Comparison of ENCODE assay signal across 11 mouse cellular contexts in genomic region chr9:69681372-69682213, GRCm38 (mm10).
A peak's percentile ranks its signal among the peaks of the same experiment; 100 is the strongest.
DNase-seq lines count a peak whose midpoint lies in the region; ATAC-seq and TF ChIP-seq lines count a peak whose summit lies in the region.
"Had no signal": no experiment of that assay in that cellular context is flagged by ENCODE, and none has a peak within 500 bp of the region (broad histone marks: within the 10 kb centered on the region; RNA-seq: fewer than 3 reads in every experiment).

No protein-coding gene starts in this region.

- intact Hi-C loops in gastrocnemius, postnatal 14 days (cut with DNase I; ENCODE audit: low total_unique reads) = no loop called here

- peak; percentile 6 for DNase-seq in lung, postnatal 36 days
- DNase-seq in lung, adult 2 months = no peak
- peak; percentile 23 for DNase-seq in gastrocnemius, postnatal 14 days
- DNase-seq in kidney, postnatal 0 days (ENCODE audit: low spot score) = peak; percentile 74
- DNase-seq in retina, embryonic 14.5 days (ENCODE audit: low spot score) = peak; percentile 20
- no peak for DNase-seq in frontal cortex, postnatal 36 days (ENCODE audit: low spot score in 2 of 2)
- no peak for DNase-seq in cerebellum, adult 18-20 months
- DNase-seq: heart, postnatal 14 days; layer of hippocampus, adult 9-11 months had no signal

- 35% methylated on average over 9 of the region's 9 CpGs for whole genome bisulfite sequencing in lung, adult 2 months
- 10% methylated on average over 9 of the region's 9 CpGs for WGBS in kidney, postnatal 0 days

- no peak for TF ChIP-seq POLR2A in lung, adult 2 months (IDR thresholded peaks at IDR 0.05; ENCODE audit: borderline replicate concordance, extremely low read depth, low read depth, low read length)

- H3K4me3 ChIP-seq in lung, adult 2 months (replicated peaks; ENCODE audit: extremely low read depth, low read depth, low read length) = no peak overlapping the region
- H3K4me3 ChIP-seq in kidney, postnatal 0 days (replicated peaks; ENCODE audit: low read depth, low read length) = no peak overlapping the region
- H3K4me3 ChIP-seq: lung, embryonic 15.5 days had no signal

- TF ChIP-seq CTCF in lung, adult 2 months (IDR thresholded peaks at IDR 0.05; ENCODE audit: insufficient read depth, low read length) = no peak
- no peak for TF ChIP-seq CTCF in kidney, postnatal 0 days (IDR thresholded peaks at IDR 0.05; ENCODE audit: low read depth)

- no peaks in the 10 kb centered on the region for H3K4me1 ChIP-seq in lung, adult 2 months (ENCODE audit: control insufficient read depth, insufficient read depth, low read length)
- H3K4me1 ChIP-seq in kidney, postnatal 0 days (replicated peaks; ENCODE audit: insufficient read depth, low read length) = no peaks in the 10 kb centered on the region
- H3K4me1 ChIP-seq: lung, embryonic 15.5 days had no signal

- H3K27me3 ChIP-seq in kidney, postnatal 0 days (ENCODE audit: insufficient read depth, low read length) = no peaks in the 10 kb centered on the region
- H3K27me3 ChIP-seq: lung, embryonic 15.5 days had no signal

- H3K9me3 ChIP-seq in kidney, postnatal 0 days (replicated peaks; ENCODE audit: low read length) = peaks cover 5% of the 10 kb centered on the region; the same call in 1 of the 2 replicates
- H3K9me3 ChIP-seq: lung, embryonic 15.5 days had no signal

- H3K27ac ChIP-seq in kidney, postnatal 0 days = no peak overlapping the region
- H3K27ac ChIP-seq: lung, embryonic 15.5 days had no signal

- peak; percentile 76 for ATAC-seq in kidney, postnatal 0 days (replicated peaks; ENCODE audit: low FRiP score, low read depth)
- no peak for ATAC-seq in CD4-positive, CD25-positive, alpha-beta regulatory T cell, adult 4 months

- no peaks in the 10 kb centered on the region for H3K36me3 ChIP-seq in kidney, postnatal 0 days (ENCODE audit: insufficient read depth, low read length)
- H3K36me3 ChIP-seq: lung, embryonic 15.5 days had no signal

- H3K4me2 ChIP-seq in kidney, postnatal 0 days (ENCODE audit: low read length) = no peak overlapping the region
- H3K4me2 ChIP-seq: lung, embryonic 15.5 days had no signal

- H3K9ac ChIP-seq in kidney, postnatal 0 days (ENCODE audit: low read depth, low read length) = no peak overlapping the region
- H3K9ac ChIP-seq: lung, embryonic 15.5 days had no signal

Comparison
In these comparisons a context has a peak if more than half of its experiments do, and no peak if none do; other contexts are left out.
1. DNase-seq: peak in lung, postnatal 36 days (single experiment), gastrocnemius, postnatal 14 days (single experiment), kidney, postnatal 0 days (single experiment) and retina, embryonic 14.5 days (single experiment); none in lung, adult 2 months (single experiment), frontal cortex, postnatal 36 days (0 of 2) and cerebellum, adult 18-20 months (0 of 2).